11 mouse cellular contexts compared by ENCODE assay signal in the genomic region with DNA sequence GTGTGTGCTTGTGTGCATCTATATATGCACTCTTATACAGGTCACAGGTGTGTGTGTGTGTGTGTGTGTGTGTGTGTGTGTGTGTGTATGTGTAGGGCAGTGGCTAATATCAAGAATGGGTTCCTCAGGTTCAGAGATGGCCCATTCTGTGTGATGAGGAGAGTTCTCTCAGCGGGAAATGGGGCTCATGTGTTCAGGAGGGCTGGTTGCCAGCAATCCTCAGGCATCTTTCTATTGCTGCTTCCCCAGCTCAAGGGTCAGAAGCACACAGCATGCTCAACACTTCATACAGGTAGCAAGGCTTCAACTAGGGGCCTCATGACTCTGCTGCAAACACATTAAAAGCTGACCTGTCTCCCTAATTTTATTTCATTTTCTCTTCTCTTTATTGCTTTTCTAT.
"Had no signal": no experiment of that assay in that cellular context is flagged by ENCODE, and none has a peak within 500 bp of the region (broad histone marks: within the 10 kb centered on the region; RNA-seq: fewer than 3 reads in every experiment).

No protein-coding gene starts in this region.

- DNase-seq: liver, postnatal 0 days; lung, adult 2 months; lung, postnatal 14 days; lung, postnatal 36 days; midbrain, embryonic 14.5 days; right cerebral cortex, postnatal 14 days; thymus, adult 2 months; thymus, postnatal 25 days; thymus, postnatal 4 days had no signal

- ATAC-seq: liver, postnatal 0 days; lung, postnatal 0 days; midbrain, embryonic 16.5 days had no signal
